Mouse (Mus musculus): ENCODE data around the gene Hepacam2. TPM values are rescaled to one million over a fixed set of nuclear protein-coding genes. Genes with fewer than 3 reads are reported as not detected.
"Not testable (repeated sequence)": the region's sequence is repeated elsewhere in the genome, so short reads cannot be mapped to it uniquely, and the experiment has no call there.

Hepacam2 gene
- not detected in 2 replicates for total RNA-seq (2017)

- ATAC-seq (replicated peaks; ENCODE audit: low read depth, poor library complexity, severe bottlenecking), result peak; percentile 100
Measured at GRCm38 (mm10) chr6:3498162-3498848, at the start of gene Hepacam2, which contains the start of gene Vps50. Gene Hepacam2, minus strand, starts transcription at chr6:3498298. Gene Vps50, plus strand, starts transcription at chr6:3498382.

GRCm38 (mm10) chr6:3544970-3545369 is 46.9 kb upstream of the Hepacam2 start:
- ATAC-seq (replicated peaks; ENCODE audit: low read depth, poor library complexity, severe bottlenecking), result no peak

- no peak for ATAC-seq (replicated peaks; ENCODE audit: low read depth, poor library complexity, severe bottlenecking)
Measured at GRCm38 (mm10) chr6:3543862-3544261, 45.8 kb upstream of the Hepacam2 start.

GRCm38 (mm10) chr6:3539470-3539869 is 41.4 kb upstream of the Hepacam2 start:
- ATAC-seq (replicated peaks; ENCODE audit: low read depth, poor library complexity, severe bottlenecking), result no peak

GRCm38 (mm10) chr6:3536048-3536447 is 38.0 kb upstream of the Hepacam2 start:
- peak; percentile 39 for ATAC-seq (replicated peaks; ENCODE audit: low read depth, poor library complexity, severe bottlenecking)

GRCm38 (mm10) chr6:3531445-3531844 is 33.3 kb upstream of the Hepacam2 start:
- no peak for ATAC-seq (replicated peaks; ENCODE audit: low read depth, poor library complexity, severe bottlenecking)

- no peak for ATAC-seq (replicated peaks; ENCODE audit: low read depth, poor library complexity, severe bottlenecking)
Measured at GRCm38 (mm10) chr6:3528198-3528597, 30.1 kb upstream of the Hepacam2 start.

GRCm38 (mm10) chr6:3512611-3513010 is 14.5 kb upstream of the Hepacam2 start:
- 0 out of 2 replicates have a peak, but pooled peaks have one; percentile 22 for ATAC-seq (replicated peaks; ENCODE audit: low read depth, poor library complexity, severe bottlenecking)

- ATAC-seq (replicated peaks; ENCODE audit: low read depth, poor library complexity, severe bottlenecking), result no peak
Measured at GRCm38 (mm10) chr6:3511612-3512011, 13.5 kb upstream of the Hepacam2 start.

GRCm38 (mm10) chr6:3511116-3511515 is 13.0 kb upstream of the Hepacam2 start:
- no peak for ATAC-seq (replicated peaks; ENCODE audit: low read depth, poor library complexity, severe bottlenecking)

GRCm38 (mm10) chr6:3509782-3510181 is 11.7 kb upstream of the Hepacam2 start:
- ATAC-seq (replicated peaks; ENCODE audit: low read depth, poor library complexity, severe bottlenecking), result peak; percentile 85

GRCm38 (mm10) chr6:3508151-3508550 is 10.1 kb upstream of the Hepacam2 start:
- ATAC-seq (replicated peaks; ENCODE audit: low read depth, poor library complexity, severe bottlenecking), result not testable (repeated sequence)

- no peak for ATAC-seq (replicated peaks; ENCODE audit: low read depth, poor library complexity, severe bottlenecking)
Measured at GRCm38 (mm10) chr6:3507078-3507477, 9.0 kb upstream of the Hepacam2 start.

- no peak for ATAC-seq (replicated peaks; ENCODE audit: low read depth, poor library complexity, severe bottlenecking)
Measured at GRCm38 (mm10) chr6:3505289-3505688, 7.2 kb upstream of the Hepacam2 start.

- no peak for ATAC-seq (replicated peaks; ENCODE audit: low read depth, poor library complexity, severe bottlenecking)
Measured at GRCm38 (mm10) chr6:3500286-3500685, 2.2 kb upstream of the Hepacam2 start.

GRCm38 (mm10) chr6:3496210-3496609 is 1.9 kb downstream of the Hepacam2 start:
- peak; percentile 57 for ATAC-seq (replicated peaks; ENCODE audit: low read depth, poor library complexity, severe bottlenecking)

GRCm38 (mm10) chr6:3494285-3494684 is 3.8 kb downstream of the Hepacam2 start:
- no peak for ATAC-seq (replicated peaks; ENCODE audit: low read depth, poor library complexity, severe bottlenecking)

GRCm38 (mm10) chr6:3487355-3487754 is 10.7 kb downstream of the Hepacam2 start:
- peak; percentile 43 for ATAC-seq (replicated peaks; ENCODE audit: low read depth, poor library complexity, severe bottlenecking)

- ATAC-seq (replicated peaks; ENCODE audit: low read depth, poor library complexity, severe bottlenecking), result peak; percentile 68
Measured at GRCm38 (mm10) chr6:3485133-3485532, 13.0 kb downstream of the Hepacam2 start.

- ATAC-seq (replicated peaks; ENCODE audit: low read depth, poor library complexity, severe bottlenecking), result peak; percentile 74
Measured at GRCm38 (mm10) chr6:3481705-3482104, 16.4 kb downstream of the Hepacam2 start.

- ATAC-seq (replicated peaks; ENCODE audit: low read depth, poor library complexity, severe bottlenecking), result no peak
Measured at GRCm38 (mm10) chr6:3479853-3480252, 18.2 kb downstream of the Hepacam2 start.

- ATAC-seq (replicated peaks; ENCODE audit: low read depth, poor library complexity, severe bottlenecking), result no peak
Measured at GRCm38 (mm10) chr6:3476299-3476698, 21.8 kb downstream of the Hepacam2 start.
